Mouse (Mus musculus) ES-E14 (cell line): ENCODE data around the gene Lypd6. TPM values are rescaled to one million over a fixed set of nuclear protein-coding genes. Genes with fewer than 3 reads are reported as not detected.

Experiments used
- DNase-seq: peaks from one replicate; pipeline ENCODE4 v3.0.0-alpha.2; 2013; ENCODE audit warnings: low read depth, low spot score
- H3K27ac ChIP-seq: 2 replicates; pipeline ENCODE4 v1.5.1; 2012; ENCODE audit warnings: low read depth, mild to moderate bottlenecking, low read length, moderate library complexity, mixed read lengths; ENCODE audit not compliant: poor library complexity, insufficient read depth, severe bottlenecking
- H3K36me3 ChIP-seq: 2 replicates; pipeline ENCODE4 v1.6.1; 2012; ENCODE audit warnings: mild to moderate bottlenecking, low read length, moderate library complexity, mixed read lengths; ENCODE audit not compliant: control insufficient read depth, poor library complexity, insufficient read depth, severe bottlenecking
- H3K4me1 ChIP-seq, 2 experiments: fragments of 150-350 bp in 1 of 2; sonication (generic) in 1 of 2; 2 replicates each; pipeline ENCODE4 v1.6.1; 2012; ENCODE audit warnings: low read length in 2 of 2, mild to moderate bottlenecking in 1 of 2, mixed read lengths in 1 of 2; ENCODE audit not compliant: control insufficient read depth in 2 of 2, insufficient read depth in 2 of 2, poor library complexity in 1 of 2
- H3K4me3 ChIP-seq, 2 experiments: fragments of 150-350 bp in 1 of 2; sonication (generic) in 1 of 2; 2 replicates each; pipeline ENCODE4 v1.5.1; 2012; ENCODE audit warnings: low read length in 2 of 2, low read depth in 1 of 2, mild to moderate bottlenecking in 1 of 2, mixed read lengths in 1 of 2; ENCODE audit not compliant: insufficient read depth in 1 of 2, poor library complexity in 1 of 2, severe bottlenecking in 1 of 2
- H3K9ac ChIP-seq: 2 replicates; pipeline ENCODE4 v1.6.1; 2012; ENCODE audit warnings: low read depth, mild to moderate bottlenecking, low read length, mixed read lengths; ENCODE audit not compliant: poor library complexity, insufficient read depth, severe bottlenecking
- H3K9me3 ChIP-seq: fragments of 150-350 bp; sonication (generic); 2 replicates; pipeline ENCODE4 v1.6.1; 2012; ENCODE audit warnings: low read depth, mild to moderate bottlenecking, low read length; ENCODE audit not compliant: control insufficient read depth, insufficient read depth
- CHD2 ChIP-seq: IDR thresholded peaks from 2 replicates; pipeline ENCODE4 v1.6.1; 2014; ENCODE audit warnings: mild to moderate bottlenecking, low read depth, low read length, inconsistent platforms
- HCFC1 ChIP-seq: IDR thresholded peaks from 2 replicates; pipeline ENCODE4 v1.6.1; 2012; ENCODE audit warnings: low read length, inconsistent platforms, borderline replicate concordance; ENCODE audit not compliant: insufficient read depth
- MAFK ChIP-seq: IDR thresholded peaks from 2 replicates; pipeline ENCODE4 v1.6.1; 2014; ENCODE audit warnings: mild to moderate bottlenecking, low read depth, low read length, inconsistent platforms; ENCODE audit not compliant: insufficient read depth
- ZC3H11A ChIP-seq: IDR thresholded peaks from 2 replicates; pipeline ENCODE4 v1.6.1; 2012; ENCODE audit warnings: low read depth, mild to moderate bottlenecking, inconsistent platforms, low read length, borderline replicate concordance
- ZNF384 ChIP-seq: IDR thresholded peaks from 2 replicates; pipeline ENCODE4 v1.6.1; 2012; ENCODE audit warnings: low read depth, low read length, inconsistent platforms
- in situ Hi-C, 2 experiments: fragments of 600-800 bp; cut with MboI; formaldehyde crosslinking; loops; one replicate each; pipeline ENCODE4 v1.15.1; 2025; ENCODE audit warnings: low sequenced_read_pairs in 2 of 2, inconsistent platforms in 1 of 2; ENCODE audit not compliant: unreplicated experiment in 2 of 2
- total RNA-seq: library from RNA; depleted of rRNA; stranded (reverse); fragments of 300-350 nt; gene quantifications from 2 replicates; pipeline ENCODE4 v1.2.3, GENCODE M21; 2012

The Lypd6 gene
- total RNA-seq, 1 experiment = 3.1 TPM

GRCm38 (mm10) chr2:50151879-50152278, 85.7 kb downstream of the Lypd6 start:
- H3K9ac ChIP-seq = no peak overlapping the region
- H3K9me3 ChIP-seq = no peaks in the 10 kb centered on the region
- H3K27ac ChIP-seq = no peak overlapping the region
- in situ Hi-C loops = no loop called here
- H3K36me3 ChIP-seq = no peaks in the 10 kb centered on the region
- H3K4me1 ChIP-seq = no peaks in the 10 kb centered on the region
- no peak for TF ChIP-seq CHD2
- TF ChIP-seq ZNF384 = no peak
- no peak for TF ChIP-seq MAFK
- no peak for TF ChIP-seq ZC3H11A
- no peak for TF ChIP-seq HCFC1
- no peak for DNase-seq
- H3K4me3 ChIP-seq = no peak overlapping the region

- Histone ChIP-seq H3K9ac (no peak overlapping the region), H3K4me1 (no peaks in the 10 kb centered on the region), H3K36me3 (no peaks in the 10 kb centered on the region), H3K27ac (no peak overlapping the region), H3K4me3 (no peak overlapping the region), H3K9me3 (no peaks in the 10 kb centered on the region)
- no peak for DNase-seq
- no peak for TF ChIP-seq ZNF384
- no peak for TF ChIP-seq CHD2
- no peak for TF ChIP-seq HCFC1
- TF ChIP-seq ZC3H11A = no peak
- TF ChIP-seq MAFK = no peak
- in situ Hi-C loops = no loop called here
These were observed 89.8 kb downstream of the Lypd6 start for GRCm38 (mm10) chr2:50156009-50156408.

DNA sequence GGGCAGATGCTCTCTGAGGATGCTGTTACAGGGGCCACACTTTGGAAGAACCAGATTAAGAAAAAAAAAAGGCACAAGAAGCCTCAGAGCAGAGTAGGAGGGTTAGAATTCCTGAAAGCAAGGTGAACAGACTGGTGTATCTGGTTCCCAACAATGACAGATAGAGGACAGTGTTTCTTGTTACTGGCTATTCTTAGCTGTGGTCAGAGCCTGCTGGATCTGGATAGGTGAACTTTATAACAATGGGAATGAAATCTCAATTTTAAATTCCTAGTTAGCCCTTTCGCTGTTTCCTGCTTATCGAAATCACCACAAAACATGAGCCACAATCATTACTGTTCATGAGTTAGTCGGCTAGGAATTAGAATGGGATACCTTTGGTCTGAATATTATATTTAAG, 93.8 kb downstream of the Lypd6 start:
- TF ChIP-seq ZC3H11A = no peak
- TF ChIP-seq ZNF384 = 0 out of 2 replicates have a peak, but pooled peaks have one; percentile 7
- H3K4me3 ChIP-seq = no peak overlapping the region
- H3K4me1 ChIP-seq = no peaks in the 10 kb centered on the region
- H3K36me3 ChIP-seq = no peaks in the 10 kb centered on the region
- no peak overlapping the region for H3K9ac ChIP-seq
- no peaks in the 10 kb centered on the region for H3K9me3 ChIP-seq
- H3K27ac ChIP-seq = no peak overlapping the region
- DNase-seq = no peak
- in situ Hi-C loops = no loop called here

GRCm38 (mm10) chr2:50163608-50164007, 97.4 kb downstream of the Lypd6 start:
- Histone ChIP-seq H3K9me3 (no peaks in the 10 kb centered on the region), H3K4me1 (peaks cover 0 to 2% of the 10 kb centered on the region in 2 experiments; a peak in 1 of 4 replicates), H3K27ac (no peak overlapping the region), H3K9ac (no peak overlapping the region), H3K4me3 (no peak overlapping the region), H3K36me3 (no peaks in the 10 kb centered on the region)
- TF ChIP-seq ZNF384 = no peak
- no peak for TF ChIP-seq MAFK
- no peak for TF ChIP-seq HCFC1
- in situ Hi-C loops = no loop called here
- DNase-seq = no peak

DNA sequence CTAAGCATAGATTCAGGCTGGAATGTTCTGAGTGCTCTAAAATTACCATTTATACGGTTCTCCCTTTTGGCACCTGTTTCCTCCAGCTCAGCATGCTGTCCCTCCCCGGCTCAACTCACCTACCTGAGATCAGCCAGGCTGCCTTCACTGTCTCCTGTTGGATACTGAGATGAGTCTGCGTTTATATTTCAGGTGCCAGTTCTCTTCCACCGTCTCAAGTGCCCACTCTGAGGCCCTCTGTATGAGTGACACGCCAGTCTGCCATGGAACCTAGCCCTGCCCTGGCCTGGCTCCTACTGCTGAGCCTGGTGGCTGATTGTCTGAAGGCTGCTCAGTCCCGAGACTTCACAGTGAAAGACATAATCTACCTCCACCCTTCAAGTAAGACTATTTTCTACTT, 99.0 kb downstream of the Lypd6 start:
- no peak for DNase-seq
- Histone ChIP-seq H3K27ac (no peak overlapping the region), H3K4me1 (peaks cover 0 to 2% of the 10 kb centered on the region in 2 experiments; a peak in 1 of 4 replicates), H3K9ac (no peak overlapping the region), H3K9me3 (no peaks in the 10 kb centered on the region), H3K4me3 (no peak overlapping the region), H3K36me3 (no peaks in the 10 kb centered on the region)
- TF ChIP-seq ZNF384 (no peak), CHD2 (no peak), HCFC1 (no peak), MAFK (no peak), ZC3H11A (no peak)
- in situ Hi-C loops = no loop called here
